Comparison of ENCODE assay signal across 13 mouse cellular contexts in genomic region chr19:36704763-36705162, GRCm38 (mm10). TPM values are rescaled to one million over a fixed set of nuclear protein-coding genes. Genes with fewer than 3 reads are reported as not detected.
A peak's percentile ranks its signal among the peaks of the same experiment; 100 is the strongest.
DNase-seq lines count a peak whose midpoint lies in the region; ATAC-seq and TF ChIP-seq lines count a peak whose summit lies in the region.
"Had no signal": no experiment of that assay in that cellular context is flagged by ENCODE, and none has a peak within 500 bp of the region (broad histone marks: within the 10 kb centered on the region; RNA-seq: fewer than 3 reads in every experiment).

No protein-coding gene starts in this region.

- no peak for ATAC-seq in heart, embryonic 12.5 days (ENCODE audit: insufficient number of reproducible peaks, low FRiP score)
- ATAC-seq in heart, embryonic 11.5 days (replicated peaks; ENCODE audit: insufficient number of reproducible peaks, low FRiP score, low TSS enrichment): no peak
- no peak for ATAC-seq in midbrain, postnatal 0 days (ENCODE audit: low FRiP score)
- no peak for ATAC-seq in midbrain, embryonic 13.5 days
- no peak for ATAC-seq in monocyte, adult 5-6 weeks (replicated peaks; ENCODE audit: insufficient number of reproducible peaks, low FRiP score, low TSS enrichment, poor library complexity, severe bottlenecking)
- ATAC-seq: activated CD4-positive, CD25-positive, alpha-beta regulatory T cell, adult 4 months; CD4-positive, CD25-positive, alpha-beta regulatory T cell, adult 4 months had no signal

- no peak overlapping the region for H3K9ac ChIP-seq in heart, embryonic 12.5 days
- H3K9ac ChIP-seq in heart, embryonic 11.5 days (ENCODE audit: low read depth, low read length): no peak overlapping the region
- no peak overlapping the region for H3K9ac ChIP-seq in midbrain, postnatal 0 days (replicated peaks; ENCODE audit: low read length, poor library complexity, severe bottlenecking)
- H3K9ac ChIP-seq in midbrain, embryonic 13.5 days (replicated peaks): no peak overlapping the region

- TF ChIP-seq CTCF in layer of hippocampus, adult 2 months (conservative IDR thresholded peaks at IDR 0.05): no peak
- no peak for TF ChIP-seq CTCF in midbrain, postnatal 0 days (IDR thresholded peaks at IDR 0.05)

- WGBS in heart, embryonic 12.5 days: 70% methylated on average over 7 of the region's 7 CpGs
- WGBS in heart, embryonic 11.5 days (ENCODE audit: insufficient replicate concordance): 79% methylated on average over 7 of the region's 7 CpGs
- WGBS in midbrain, postnatal 0 days: 72% methylated on average over 7 of the region's 7 CpGs
- WGBS in midbrain, embryonic 13.5 days: 83% methylated on average over 7 of the region's 7 CpGs

- H3K27me3 ChIP-seq in heart, embryonic 12.5 days (replicated peaks): no peaks in the 10 kb centered on the region
- H3K27me3 ChIP-seq in heart, embryonic 11.5 days (ENCODE audit: control insufficient read depth, insufficient read depth, low read length): no peaks in the 10 kb centered on the region
- no peaks in the 10 kb centered on the region for H3K27me3 ChIP-seq in midbrain, postnatal 0 days (ENCODE audit: insufficient read depth, low read length)
- no peaks in the 10 kb centered on the region for H3K27me3 ChIP-seq in midbrain, embryonic 13.5 days

- H3K4me2 ChIP-seq in heart, embryonic 12.5 days: 0 out of 2 replicates have a peak overlapping the region, but pooled peaks have one; percentile 33
- H3K4me2 ChIP-seq in heart, embryonic 11.5 days: no peak overlapping the region
- H3K4me2 ChIP-seq in midbrain, postnatal 0 days (ENCODE audit: low read depth, low read length, poor library complexity, severe bottlenecking): no peak overlapping the region
- H3K4me2 ChIP-seq in midbrain, embryonic 13.5 days (replicated peaks): no peak overlapping the region

- H3K4me3 ChIP-seq in heart, embryonic 12.5 days: no peak overlapping the region
- H3K4me3 ChIP-seq in heart, embryonic 11.5 days (ENCODE audit: low read depth, low read length): no peak overlapping the region
- H3K4me3 ChIP-seq in layer of hippocampus, adult 2 months: peak overlapping the region; percentile 41
- H3K4me3 ChIP-seq in midbrain, postnatal 0 days (ENCODE audit: low read depth, low read length): no peak overlapping the region
- no peak overlapping the region for H3K4me3 ChIP-seq in midbrain, embryonic 13.5 days (replicated peaks)
- H3K4me3 ChIP-seq: erythroblast, embryonic 14.5 days had no signal

- peak in 1 of 2 experiments; percentile 5 for DNase-seq in layer of hippocampus, adult 2 months (ENCODE audit: low spot score in 2 of 2)
- DNase-seq in layer of hippocampus, postnatal 14 days (ENCODE audit: low spot score in 2 of 2): no peak
- no peak for DNase-seq in midbrain, postnatal 0 days (ENCODE audit: low spot score)
- DNase-seq: cerebellum, adult 11-12 months; thymus, postnatal 4 days had no signal

- peak overlapping the region; percentile 87 for H3K27ac ChIP-seq in heart, embryonic 12.5 days (ENCODE audit: poor library complexity, severe bottlenecking)
- H3K27ac ChIP-seq in heart, embryonic 11.5 days (ENCODE audit: low read depth, low read length): no peak overlapping the region; the same call in 1 of the 2 replicates
- peak overlapping the region; percentile 77 for H3K27ac ChIP-seq in layer of hippocampus, adult 2 months
- peak overlapping the region; percentile 59; the same call in 1 of the 2 replicates for H3K27ac ChIP-seq in midbrain, postnatal 0 days (ENCODE audit: low read depth, low read length)
- no peak overlapping the region for H3K27ac ChIP-seq in midbrain, embryonic 13.5 days

- no peaks in the 10 kb centered on the region for H3K36me3 ChIP-seq in heart, embryonic 12.5 days
- no peaks in the 10 kb centered on the region for H3K36me3 ChIP-seq in heart, embryonic 11.5 days (ENCODE audit: control insufficient read depth, insufficient read depth, low read length)
- H3K36me3 ChIP-seq in midbrain, postnatal 0 days (ENCODE audit: insufficient read depth, low read length): no peaks in the 10 kb centered on the region
- H3K36me3 ChIP-seq in midbrain, embryonic 13.5 days: no peaks in the 10 kb centered on the region

- peaks cover 44% of the 10 kb centered on the region for H3K4me1 ChIP-seq in heart, embryonic 12.5 days (replicated peaks)
- H3K4me1 ChIP-seq in heart, embryonic 11.5 days (ENCODE audit: control insufficient read depth, insufficient read depth, low read length): peaks cover 21% of the 10 kb centered on the region
- no peaks in the 10 kb centered on the region for H3K4me1 ChIP-seq in midbrain, postnatal 0 days (ENCODE audit: insufficient read depth, low read length)
- H3K4me1 ChIP-seq in midbrain, embryonic 13.5 days (replicated peaks): no peaks in the 10 kb centered on the region

- H3K9me3 ChIP-seq in heart, embryonic 12.5 days (replicated peaks): no peaks in the 10 kb centered on the region
- no peaks in the 10 kb centered on the region for H3K9me3 ChIP-seq in heart, embryonic 11.5 days (replicated peaks; ENCODE audit: control insufficient read depth, low read length)
- H3K9me3 ChIP-seq in midbrain, postnatal 0 days (ENCODE audit: low read length): 0 out of 2 replicates have a peak, but pooled peaks cover 3% of the 10 kb centered on the region
- peaks cover 3% of the 10 kb centered on the region; the same call in 1 of the 2 replicates for H3K9me3 ChIP-seq in midbrain, embryonic 13.5 days

RNA-seq across cellular contexts. Expression of gene Ppp1r3c, which starts 31.7 kb away (rescaled TPM):
- 53.3 and 55.1 TPM in 2 replicates for polyA plus RNA-seq in heart, embryonic 12.5 days (2016; fragmentation: Nextera tagmentation; extraction: Ambion mirVana)
- polyA plus RNA-seq in heart, embryonic 11.5 days (2014; fragmentation: Nextera tagmentation; extraction: Ambion mirVana): 58.4 and 72.9 TPM in 2 replicates
- 10 to 100 TPM; 54.8 to 70.0 TPM for total RNA-seq in layer of hippocampus, adult 2 months (2021)
- total RNA-seq in layer of hippocampus, postnatal 14 days (2021): 10 to 100 TPM; 41.6 to 44.3 TPM
- total RNA-seq in midbrain, postnatal 0 days (2014; rRNA removed): 26.2 and 26.7 TPM in 2 replicates
- 8.4 and 9.9 TPM in 2 replicates for polyA plus RNA-seq in midbrain, postnatal 0 days (2015; fragmentation: Nextera tagmentation; extraction: Ambion mirVana)
- polyA plus RNA-seq in midbrain, embryonic 13.5 days (2015; fragmentation: Nextera tagmentation; extraction: Ambion mirVana): 5.9 and 7.1 TPM in 2 replicates
- not detected in 3 replicates for total RNA-seq in monocyte, adult 5-6 weeks (2017)
- total RNA-seq: granulocyte monocyte progenitor cell, adult 5-6 weeks had no signal
- polyA plus RNA-seq: activated CD4-positive, CD25-positive, alpha-beta regulatory T cell, adult 4 months; CD4-positive, CD25-positive, alpha-beta regulatory T cell, adult 4 months; erythroblast, embryonic 14.5 days had no signal

Comparison
In these comparisons a context has a peak if more than half of its experiments do, and no peak if none do; other contexts are left out.
1. H3K27ac ChIP-seq: peak in heart, embryonic 12.5 days (single experiment), layer of hippocampus, adult 2 months (single experiment) and midbrain, postnatal 0 days (single experiment); none in heart, embryonic 11.5 days (single experiment) and midbrain, embryonic 13.5 days (single experiment).
2. RNA of gene Ppp1r3c, which starts 31.7 kb away (total RNA-seq): 54.8 to 70.0 TPM in layer of hippocampus, adult 2 months, 41.6 to 44.3 TPM in layer of hippocampus, postnatal 14 days and 26.2 to 26.7 TPM in midbrain, postnatal 0 days; not detected in monocyte, adult 5-6 weeks; every median in the first group is over 10 times any median in the second.